Mouse (Mus musculus): ENCODE measurements at regions not wholly inside any gene's neighbourhood (a gene's known extent, or its start where the extent isn't known, plus 50 kb on each side); places are given as distances from the start of the nearest gene placed in this dataset.

GRCm38 (mm10) chr5:64676214-64676945, 126.8 kb upstream of the Klf3 start:
- no peaks in the 10 kb centered on the region for H3K4me1 ChIP-seq (ENCODE audit: control insufficient read depth in 2 of 2, insufficient read depth in 2 of 2, low read length in 2 of 2)
- 84% methylated on average over 17 of the region's 17 CpGs for WGBS
- H3K4me3 ChIP-seq (ENCODE audit: control insufficient read depth in 1 of 2, insufficient read depth in 1 of 2, low read depth in 1 of 2, low read length in 2 of 2): no peak overlapping the region
- no peak for ATAC-seq (ENCODE audit: insufficient number of reproducible peaks, insufficient read depth, low FRiP score, low read depth)
- H3K27ac ChIP-seq (replicated peaks in 1 of 2; ENCODE audit: control insufficient read depth in 1 of 2, insufficient read depth in 1 of 2, low read depth in 2 of 2, low read length in 2 of 2): no peak overlapping the region
- H3K36me3 ChIP-seq (ENCODE audit: control insufficient read depth, insufficient read depth, low read length): no peaks in the 10 kb centered on the region
- no peaks in the 10 kb centered on the region for H3K9me3 ChIP-seq (ENCODE audit: control insufficient read depth, low read length)
- H3K27me3 ChIP-seq (ENCODE audit: control insufficient read depth, insufficient read depth, low read length): no peaks in the 10 kb centered on the region
- H3K9ac ChIP-seq (ENCODE audit: low read length): no peak overlapping the region
- H3K4me2 ChIP-seq (ENCODE audit: low read length): no peak overlapping the region

DNA sequence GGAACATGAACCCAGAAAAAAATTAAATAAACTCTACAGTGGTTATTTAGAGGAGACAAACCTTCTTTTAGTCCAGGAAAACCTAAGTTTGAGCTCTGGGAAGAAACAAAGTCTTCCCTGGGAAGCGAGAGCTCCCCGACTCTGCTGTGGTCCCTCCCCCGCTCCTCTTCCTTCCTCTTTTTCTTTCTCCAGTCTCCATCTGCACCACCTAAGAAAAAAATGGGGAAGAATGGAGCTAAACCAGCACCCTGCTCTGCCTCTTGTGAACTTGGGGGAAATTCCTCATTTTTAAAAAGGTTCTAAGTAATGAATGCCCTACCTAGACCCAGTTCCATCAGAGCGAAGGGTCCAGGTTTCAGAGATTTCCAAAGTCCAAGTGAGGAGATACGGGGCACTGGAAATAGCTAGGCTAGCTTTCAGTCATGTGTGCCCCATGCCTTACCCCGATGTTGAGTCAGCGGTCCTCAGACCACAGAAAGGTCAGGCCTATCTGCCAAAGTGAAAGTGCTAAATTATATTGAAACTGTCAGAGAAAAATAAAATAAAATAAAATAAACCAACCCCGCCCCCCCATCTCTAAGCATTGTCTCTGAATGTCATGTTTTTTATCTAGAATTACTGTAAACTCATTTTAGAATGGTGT, 126.1 kb upstream of the Klf3 start:
- Histone ChIP-seq H3K9ac (ENCODE audit: low read length) (no peak overlapping the region), H3K4me2 (ENCODE audit: low read length) (no peak overlapping the region), H3K27ac (replicated peaks in 1 of 2; ENCODE audit: control insufficient read depth in 1 of 2, insufficient read depth in 1 of 2, low read depth in 2 of 2, low read length in 2 of 2) (no peak overlapping the region), H3K9me3 (ENCODE audit: control insufficient read depth, low read length) (no peaks in the 10 kb centered on the region), H3K4me3 (ENCODE audit: control insufficient read depth in 1 of 2, insufficient read depth in 1 of 2, low read depth in 1 of 2, low read length in 2 of 2) (no peak overlapping the region), H3K36me3 (ENCODE audit: control insufficient read depth, insufficient read depth, low read length) (no peaks in the 10 kb centered on the region), H3K4me1 (ENCODE audit: control insufficient read depth in 2 of 2, insufficient read depth in 2 of 2, low read length in 2 of 2) (peaks cover 0 to under 1% of the 10 kb centered on the region in 2 experiments; a peak in 1 of 4 replicates), H3K27me3 (ENCODE audit: control insufficient read depth, insufficient read depth, low read length) (no peaks in the 10 kb centered on the region)
- WGBS: 82% methylated on average over 8 of the region's 8 CpGs
- ATAC-seq (ENCODE audit: insufficient number of reproducible peaks, insufficient read depth, low FRiP score, low read depth): no peak

- no peak overlapping the region for H3K4me3 ChIP-seq (ENCODE audit: control insufficient read depth in 1 of 2, insufficient read depth in 1 of 2, low read depth in 1 of 2, low read length in 2 of 2)
- H3K4me2 ChIP-seq (ENCODE audit: low read length): no peak overlapping the region
- H3K36me3 ChIP-seq (ENCODE audit: control insufficient read depth, insufficient read depth, low read length): no peaks in the 10 kb centered on the region
- WGBS: 87% methylated on average over 2 of the region's 2 CpGs
- H3K4me1 ChIP-seq (ENCODE audit: control insufficient read depth in 2 of 2, insufficient read depth in 2 of 2, low read length in 2 of 2): peaks cover 0 to 4% of the 10 kb centered on the region in 2 experiments; a peak in 1 of 4 replicates
- ATAC-seq (ENCODE audit: insufficient number of reproducible peaks, insufficient read depth, low FRiP score, low read depth): no peak
- 0 out of 2 replicates have a peak, but pooled peaks cover 2% of the 10 kb centered on the region for H3K9me3 ChIP-seq (ENCODE audit: control insufficient read depth, low read length)
- H3K27ac ChIP-seq (replicated peaks in 1 of 2; ENCODE audit: control insufficient read depth in 1 of 2, insufficient read depth in 1 of 2, low read depth in 2 of 2, low read length in 2 of 2): no peak overlapping the region
- H3K27me3 ChIP-seq (ENCODE audit: control insufficient read depth, insufficient read depth, low read length): no peaks in the 10 kb centered on the region
- H3K9ac ChIP-seq (ENCODE audit: low read length): no peak overlapping the region
Measured at GRCm38 (mm10) chr5:64678706-64679105, 124.5 kb upstream of the Klf3 start.

DNA sequence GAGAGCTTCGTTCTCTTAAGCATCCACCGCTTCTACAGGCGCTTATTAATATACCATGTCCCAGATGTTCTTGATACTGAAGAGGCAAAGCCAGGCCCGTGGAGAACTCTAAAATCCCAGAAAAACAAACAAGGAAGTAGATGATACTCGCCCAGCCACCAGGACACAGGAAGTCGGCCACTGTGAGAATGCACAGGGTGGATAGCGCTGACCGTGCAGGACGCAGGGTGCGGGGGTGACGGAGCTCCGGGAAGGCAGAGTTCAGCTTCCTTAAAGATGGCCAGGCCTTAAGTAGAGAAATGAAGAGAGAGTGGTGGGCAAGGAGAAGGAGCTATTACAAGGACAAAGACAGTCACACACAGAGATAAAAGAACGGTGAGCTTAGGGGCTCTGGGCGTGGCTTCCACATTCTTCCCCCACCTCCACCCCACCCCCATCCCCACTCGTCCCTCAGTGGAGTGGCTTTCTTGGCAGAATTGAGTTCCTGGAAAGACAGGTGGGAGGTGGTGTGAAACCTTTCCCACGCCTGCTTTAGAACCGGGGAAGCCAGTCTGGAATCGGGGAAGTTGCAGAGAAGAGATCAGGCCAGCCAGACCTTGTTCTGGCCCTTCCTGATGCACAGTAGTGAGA, 123.1 kb upstream of the Klf3 start:
- peaks cover 0 to 4% of the 10 kb centered on the region in 2 experiments; a peak in 2 of 4 replicates for H3K4me1 ChIP-seq (ENCODE audit: control insufficient read depth in 2 of 2, insufficient read depth in 2 of 2, low read length in 2 of 2)
- no peaks in the 10 kb centered on the region for H3K27me3 ChIP-seq (ENCODE audit: control insufficient read depth, insufficient read depth, low read length)
- no peak overlapping the region for H3K4me3 ChIP-seq (ENCODE audit: control insufficient read depth in 1 of 2, insufficient read depth in 1 of 2, low read depth in 1 of 2, low read length in 2 of 2)
- H3K4me2 ChIP-seq (ENCODE audit: low read length): no peak overlapping the region
- WGBS: 63% methylated on average over 18 of the region's 18 CpGs
- H3K9ac ChIP-seq (ENCODE audit: low read length): no peak overlapping the region
- no peak for ATAC-seq (ENCODE audit: insufficient number of reproducible peaks, insufficient read depth, low FRiP score, low read depth)
- no peaks in the 10 kb centered on the region for H3K36me3 ChIP-seq (ENCODE audit: control insufficient read depth, insufficient read depth, low read length)
- no peak overlapping the region for H3K27ac ChIP-seq (replicated peaks in 1 of 2; ENCODE audit: control insufficient read depth in 1 of 2, insufficient read depth in 1 of 2, low read depth in 2 of 2, low read length in 2 of 2)
- 0 out of 2 replicates have a peak, but pooled peaks cover 2% of the 10 kb centered on the region for H3K9me3 ChIP-seq (ENCODE audit: control insufficient read depth, low read length)

GRCm38 (mm10) chr5:64681161-64681560, 122.0 kb upstream of the Klf3 start:
- no peak overlapping the region for H3K9ac ChIP-seq (ENCODE audit: low read length)
- H3K4me2 ChIP-seq (ENCODE audit: low read length): no peak overlapping the region
- H3K4me1 ChIP-seq (ENCODE audit: control insufficient read depth in 2 of 2, insufficient read depth in 2 of 2, low read length in 2 of 2): peaks cover 0 to 4% of the 10 kb centered on the region in 2 experiments; a peak in 2 of 4 replicates
- no peak for ATAC-seq (ENCODE audit: insufficient number of reproducible peaks, insufficient read depth, low FRiP score, low read depth)
- H3K4me3 ChIP-seq (ENCODE audit: control insufficient read depth in 1 of 2, insufficient read depth in 1 of 2, low read depth in 1 of 2, low read length in 2 of 2): no peak overlapping the region
- no peak overlapping the region for H3K27ac ChIP-seq (replicated peaks in 1 of 2; ENCODE audit: control insufficient read depth in 1 of 2, insufficient read depth in 1 of 2, low read depth in 2 of 2, low read length in 2 of 2)
- H3K36me3 ChIP-seq (ENCODE audit: control insufficient read depth, insufficient read depth, low read length): no peaks in the 10 kb centered on the region
- WGBS: 78% methylated on average over 5 of the region's 5 CpGs
- 0 out of 2 replicates have a peak, but pooled peaks cover 2% of the 10 kb centered on the region for H3K9me3 ChIP-seq (ENCODE audit: control insufficient read depth, low read length)
- H3K27me3 ChIP-seq (ENCODE audit: control insufficient read depth, insufficient read depth, low read length): no peaks in the 10 kb centered on the region

- no peak overlapping the region for H3K4me3 ChIP-seq (ENCODE audit: control insufficient read depth in 1 of 2, insufficient read depth in 1 of 2, low read depth in 1 of 2, low read length in 2 of 2)
- no peak overlapping the region for H3K27ac ChIP-seq (replicated peaks in 1 of 2; ENCODE audit: control insufficient read depth in 1 of 2, insufficient read depth in 1 of 2, low read depth in 2 of 2, low read length in 2 of 2)
Measured at GRCm38 (mm10) chr5:64682326-64682845, 120.8 kb upstream of the Klf3 start.

DNA sequence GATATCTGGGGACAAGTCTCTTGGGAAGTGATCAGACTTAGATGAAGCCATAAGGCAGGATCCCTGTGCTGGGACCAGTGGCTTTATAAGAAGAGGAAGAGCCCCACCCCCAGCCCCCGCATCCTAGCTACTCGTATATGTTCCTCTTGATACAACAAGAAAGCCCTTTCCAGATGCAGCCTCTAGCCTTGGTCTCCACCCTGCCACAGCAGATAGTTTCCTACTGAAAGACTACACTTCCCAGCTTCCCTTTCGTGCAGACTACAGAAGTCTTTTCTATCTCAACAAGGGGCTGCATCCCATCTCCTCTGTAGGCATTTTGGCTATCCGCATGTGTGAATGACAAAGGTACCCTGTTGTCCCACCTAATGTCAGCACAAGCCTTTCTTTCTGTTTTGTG, 119.8 kb upstream of the Klf3 start:
- Histone ChIP-seq H3K9ac (ENCODE audit: low read length) (no peak overlapping the region), H3K27ac (replicated peaks in 1 of 2; ENCODE audit: control insufficient read depth in 1 of 2, insufficient read depth in 1 of 2, low read depth in 2 of 2, low read length in 2 of 2) (no peak overlapping the region), H3K4me3 (ENCODE audit: control insufficient read depth in 1 of 2, insufficient read depth in 1 of 2, low read depth in 1 of 2, low read length in 2 of 2) (no peak overlapping the region), H3K4me1 (ENCODE audit: control insufficient read depth in 2 of 2, insufficient read depth in 2 of 2, low read length in 2 of 2) (peaks cover 0 to 4% of the 10 kb centered on the region in 2 experiments; a peak in 2 of 4 replicates), H3K9me3 (ENCODE audit: control insufficient read depth, low read length) (peaks cover 6% of the 10 kb centered on the region; the same call in 1 of the 2 replicates), H3K36me3 (ENCODE audit: control insufficient read depth, insufficient read depth, low read length) (no peaks in the 10 kb centered on the region), H3K27me3 (ENCODE audit: control insufficient read depth, insufficient read depth, low read length) (no peaks in the 10 kb centered on the region), H3K4me2 (ENCODE audit: low read length) (no peak overlapping the region)
- WGBS: 74% methylated on average over 4 of the region's 4 CpGs
- ATAC-seq (ENCODE audit: insufficient number of reproducible peaks, insufficient read depth, low FRiP score, low read depth): no peak

More at GRCm38 (mm10) chr5:64682326-64682845, 120.8 kb upstream of the Klf3 start:
- H3K9ac ChIP-seq (ENCODE audit: low read length): no peak overlapping the region
- peaks cover 0 to 4% of the 10 kb centered on the region in 2 experiments; a peak in 2 of 4 replicates for H3K4me1 ChIP-seq (ENCODE audit: control insufficient read depth in 2 of 2, insufficient read depth in 2 of 2, low read length in 2 of 2)
- H3K4me2 ChIP-seq (ENCODE audit: low read length): no peak overlapping the region
- WGBS: 63% methylated on average over 7 of the region's 7 CpGs
- no peak for ATAC-seq (ENCODE audit: insufficient number of reproducible peaks, insufficient read depth, low FRiP score, low read depth)
- no peaks in the 10 kb centered on the region for H3K36me3 ChIP-seq (ENCODE audit: control insufficient read depth, insufficient read depth, low read length)
- H3K9me3 ChIP-seq (ENCODE audit: control insufficient read depth, low read length): peaks cover 6% of the 10 kb centered on the region; the same call in 1 of the 2 replicates
- H3K27me3 ChIP-seq (ENCODE audit: control insufficient read depth, insufficient read depth, low read length): no peaks in the 10 kb centered on the region
